Mouse (Mus musculus): ENCODE measurements around the gene Acvr1. TPM values are rescaled to one million over a fixed set of nuclear protein-coding genes. Genes with fewer than 3 reads are reported as not detected.
A peak's percentile ranks its signal among the peaks of the same experiment; 100 is the strongest.

Gene Acvr1
- polyA plus RNA-seq, 1 experiment = 1.6 TPM

GRCm38 (mm10) chr2:58479536-58479935 lies 87.4 kb downstream of the Acvr1 start:
- DNase-seq = no peak
- Histone ChIP-seq H3K27ac (ENCODE audit: control insufficient read depth, insufficient read depth, low read length) (no peak overlapping the region), H3K27me3 (ENCODE audit: control insufficient read depth, insufficient read depth, low read length) (no peaks in the 10 kb centered on the region)

GRCm38 (mm10) chr2:58478144-58478543 lies 88.8 kb downstream of the Acvr1 start:
- Histone ChIP-seq H3K36me3 (ENCODE audit: control insufficient read depth, insufficient read depth, low read length) (no peaks in the 10 kb centered on the region), H3K27me3 (ENCODE audit: control insufficient read depth, insufficient read depth, low read length) (no peaks in the 10 kb centered on the region), H3K4me3 (ENCODE audit: control insufficient read depth, insufficient read depth, low read length) (no peak overlapping the region), H3K4me1 (replicated peaks; ENCODE audit: control insufficient read depth, insufficient read depth, low read length) (0 out of 2 replicates have a peak, but pooled peaks cover 4% of the 10 kb centered on the region), H3K27ac (ENCODE audit: control insufficient read depth, insufficient read depth, low read length) (no peak overlapping the region)
- 96% methylated on average over 4 of the region's 4 CpGs for WGBS
- TF ChIP-seq CTCF (IDR thresholded peaks at IDR 0.05; ENCODE audit: borderline replicate concordance, control insufficient read depth, extremely low read depth, insufficient read depth, low read length, poor library complexity) (no peak), POLR2A (IDR thresholded peaks at IDR 0.05; ENCODE audit: control insufficient read depth, extremely low read depth, insufficient read depth, low read length, poor library complexity) (no peak)
- DNase-seq = no peak

More at GRCm38 (mm10) chr2:58479536-58479935, 87.4 kb downstream of the Acvr1 start:
- Histone ChIP-seq H3K4me1 (replicated peaks; ENCODE audit: control insufficient read depth, insufficient read depth, low read length) (0 out of 2 replicates have a peak, but pooled peaks cover 4% of the 10 kb centered on the region), H3K36me3 (ENCODE audit: control insufficient read depth, insufficient read depth, low read length) (no peaks in the 10 kb centered on the region), H3K4me3 (ENCODE audit: control insufficient read depth, insufficient read depth, low read length) (no peak overlapping the region)
- 96% methylated on average over 10 of the region's 10 CpGs for WGBS
- TF ChIP-seq POLR2A (IDR thresholded peaks at IDR 0.05; ENCODE audit: control insufficient read depth, extremely low read depth, insufficient read depth, low read length, poor library complexity) = no peak
- no peak for TF ChIP-seq CTCF (IDR thresholded peaks at IDR 0.05; ENCODE audit: borderline replicate concordance, control insufficient read depth, extremely low read depth, insufficient read depth, low read length, poor library complexity)

- peak; percentile 49 for DNase-seq
- no peaks in the 10 kb centered on the region for H3K36me3 ChIP-seq (ENCODE audit: control insufficient read depth, insufficient read depth, low read length)
- H3K4me3 ChIP-seq (ENCODE audit: control insufficient read depth, insufficient read depth, low read length) = no peak overlapping the region
- WGBS = 73% methylated on average over 12 of the region's 12 CpGs
- no peak for TF ChIP-seq CTCF (IDR thresholded peaks at IDR 0.05; ENCODE audit: borderline replicate concordance, control insufficient read depth, extremely low read depth, insufficient read depth, low read length, poor library complexity)
- TF ChIP-seq POLR2A (IDR thresholded peaks at IDR 0.05; ENCODE audit: control insufficient read depth, extremely low read depth, insufficient read depth, low read length, poor library complexity) = no peak
- no peaks in the 10 kb centered on the region for H3K27me3 ChIP-seq (ENCODE audit: control insufficient read depth, insufficient read depth, low read length)
- H3K27ac ChIP-seq (ENCODE audit: control insufficient read depth, insufficient read depth, low read length) = no peak overlapping the region
- H3K4me1 ChIP-seq (replicated peaks; ENCODE audit: control insufficient read depth, insufficient read depth, low read length) = 0 out of 2 replicates have a peak, but pooled peaks cover 4% of the 10 kb centered on the region
Observed at GRCm38 (mm10) chr2:58476956-58477715, 89.8 kb downstream of the Acvr1 start.

GRCm38 (mm10) chr2:58475578-58475977 lies 91.4 kb downstream of the Acvr1 start:
- Histone ChIP-seq H3K4me1 (replicated peaks; ENCODE audit: control insufficient read depth, insufficient read depth, low read length) (no peaks in the 10 kb centered on the region), H3K27me3 (ENCODE audit: control insufficient read depth, insufficient read depth, low read length) (no peaks in the 10 kb centered on the region), H3K27ac (ENCODE audit: control insufficient read depth, insufficient read depth, low read length) (no peak overlapping the region), H3K4me3 (ENCODE audit: control insufficient read depth, insufficient read depth, low read length) (no peak overlapping the region), H3K36me3 (ENCODE audit: control insufficient read depth, insufficient read depth, low read length) (no peaks in the 10 kb centered on the region)
- TF ChIP-seq POLR2A (IDR thresholded peaks at IDR 0.05; ENCODE audit: control insufficient read depth, extremely low read depth, insufficient read depth, low read length, poor library complexity) (no peak), CTCF (IDR thresholded peaks at IDR 0.05; ENCODE audit: borderline replicate concordance, control insufficient read depth, extremely low read depth, insufficient read depth, low read length, poor library complexity) (no peak)
- WGBS = 98% methylated on average over 8 of the region's 8 CpGs
- DNase-seq = no peak

GRCm38 (mm10) chr2:58470290-58470689 lies 96.7 kb downstream of the Acvr1 start:
- H3K36me3 ChIP-seq (ENCODE audit: control insufficient read depth, insufficient read depth, low read length) = no peaks in the 10 kb centered on the region

GRCm38 (mm10) chr2:58469816-58470215 lies 97.1 kb downstream of the Acvr1 start, which contains the start of gene Gm17409:
Gm17409 (plus strand) TSS chr2:58470116.
- no peaks in the 10 kb centered on the region for H3K4me1 ChIP-seq (replicated peaks; ENCODE audit: control insufficient read depth, insufficient read depth, low read length)
- 97% methylated on average over 7 of the region's 7 CpGs for WGBS
- no peaks in the 10 kb centered on the region for H3K36me3 ChIP-seq (ENCODE audit: control insufficient read depth, insufficient read depth, low read length)
- no peak for DNase-seq
- TF ChIP-seq CTCF (IDR thresholded peaks at IDR 0.05; ENCODE audit: borderline replicate concordance, control insufficient read depth, extremely low read depth, insufficient read depth, low read length, poor library complexity) (no peak), POLR2A (IDR thresholded peaks at IDR 0.05; ENCODE audit: control insufficient read depth, extremely low read depth, insufficient read depth, low read length, poor library complexity) (no peak)
- H3K27ac ChIP-seq (ENCODE audit: control insufficient read depth, insufficient read depth, low read length) = no peak within 1 kb of the TSS
- no peaks in the 10 kb centered on the region for H3K27me3 ChIP-seq (ENCODE audit: control insufficient read depth, insufficient read depth, low read length)
- H3K4me3 ChIP-seq (ENCODE audit: control insufficient read depth, insufficient read depth, low read length) = no peak within 1 kb of the TSS

More at GRCm38 (mm10) chr2:58470290-58470689, 96.7 kb downstream of the Acvr1 start:
- 94% methylated on average over 7 of the region's 7 CpGs for WGBS
- no peak for TF ChIP-seq CTCF (IDR thresholded peaks at IDR 0.05; ENCODE audit: borderline replicate concordance, control insufficient read depth, extremely low read depth, insufficient read depth, low read length, poor library complexity)
- TF ChIP-seq POLR2A (IDR thresholded peaks at IDR 0.05; ENCODE audit: control insufficient read depth, extremely low read depth, insufficient read depth, low read length, poor library complexity) = no peak
- Histone ChIP-seq H3K27ac (ENCODE audit: control insufficient read depth, insufficient read depth, low read length) (no peak overlapping the region), H3K4me1 (replicated peaks; ENCODE audit: control insufficient read depth, insufficient read depth, low read length) (no peaks in the 10 kb centered on the region), H3K27me3 (ENCODE audit: control insufficient read depth, insufficient read depth, low read length) (no peaks in the 10 kb centered on the region), H3K4me3 (ENCODE audit: control insufficient read depth, insufficient read depth, low read length) (no peak overlapping the region)
- no peak for DNase-seq
